Mouse (Mus musculus) kidney, adult 11 months (tissue): ENCODE measurements around the gene Narfl.
"Not testable (repeated sequence)": the region's sequence is repeated elsewhere in the genome, so short reads cannot be mapped to it uniquely, and the experiment has no call there.

Source experiments
- DNase-seq: peaks from one replicate; pipeline ENCODE4 v3.0.0; 2022

Narfl gene

DNA sequence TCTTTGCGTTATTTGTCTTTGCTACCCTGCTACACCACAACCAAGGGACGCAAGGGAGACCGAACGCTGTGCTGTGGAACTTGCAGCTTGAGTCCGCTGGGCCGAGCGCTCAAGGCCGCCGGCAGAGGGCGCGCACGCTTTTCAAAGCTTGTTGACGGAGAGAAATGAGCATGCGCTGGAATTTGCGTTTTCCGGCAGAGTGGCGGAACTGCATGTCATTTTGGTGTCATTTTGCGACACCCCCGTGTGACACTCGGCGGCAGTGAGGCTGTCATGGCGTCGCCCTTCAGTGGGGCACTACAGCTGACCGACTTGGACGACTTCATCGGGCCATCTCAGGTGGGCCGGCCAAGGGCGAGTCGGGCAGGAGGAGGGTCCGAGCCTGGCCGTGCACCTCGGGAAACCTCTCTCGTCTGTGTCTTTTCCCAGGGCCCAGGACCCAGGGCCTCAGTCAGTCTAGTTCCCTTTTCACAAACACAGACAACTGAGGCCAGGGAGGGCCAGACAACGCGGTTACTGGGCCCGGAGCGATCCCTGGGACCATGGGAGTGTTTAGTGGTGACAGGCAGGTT, at the start of gene Narfl:
TSS of gene Narfl (plus strand) at position 228 of the 572 bp plus-strand sequence.
- DNase-seq, result peak; percentile 96

DNA sequence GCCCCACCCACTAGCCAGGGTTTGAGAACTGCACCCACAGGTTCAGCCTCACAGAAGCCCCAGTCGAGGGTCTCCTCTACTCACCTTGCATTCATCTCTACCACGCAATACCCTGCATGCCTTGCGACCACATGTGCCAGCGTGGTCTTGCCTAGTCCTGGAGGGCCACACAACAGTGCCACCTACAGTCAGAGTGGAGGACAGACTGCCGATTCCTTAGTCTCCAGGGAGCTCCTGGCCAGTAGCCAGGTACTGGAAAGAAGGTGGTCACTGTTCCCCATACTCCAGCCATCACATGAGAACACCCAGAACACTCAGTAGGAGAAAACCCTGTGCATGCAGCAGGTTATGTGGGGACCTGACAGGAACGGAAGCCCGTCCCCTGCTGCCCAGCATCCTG, 49.7 kb upstream of the Narfl start:
- DNase-seq, result no peak

DNA sequence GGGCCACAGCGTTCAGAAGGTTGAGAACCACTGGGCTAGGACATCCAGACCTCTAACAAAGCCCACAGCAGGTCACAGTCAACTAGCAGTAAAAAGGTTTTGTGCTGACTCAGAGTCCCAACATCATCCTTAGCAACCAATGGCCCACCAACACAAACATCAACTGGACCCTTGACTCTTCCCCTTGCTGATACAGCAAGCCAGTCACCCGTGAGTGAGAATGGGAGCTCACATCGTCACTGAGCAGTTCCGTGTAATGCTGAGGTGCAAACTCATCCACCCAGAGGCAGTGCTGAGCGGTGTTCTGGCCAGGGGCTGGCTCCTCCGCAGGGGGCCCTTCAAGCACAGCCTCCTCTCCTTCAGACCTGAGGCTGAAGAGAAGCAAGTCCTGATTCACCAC, 48.3 kb upstream of the Narfl start:
- DNase-seq, result peak; percentile 61

DNA sequence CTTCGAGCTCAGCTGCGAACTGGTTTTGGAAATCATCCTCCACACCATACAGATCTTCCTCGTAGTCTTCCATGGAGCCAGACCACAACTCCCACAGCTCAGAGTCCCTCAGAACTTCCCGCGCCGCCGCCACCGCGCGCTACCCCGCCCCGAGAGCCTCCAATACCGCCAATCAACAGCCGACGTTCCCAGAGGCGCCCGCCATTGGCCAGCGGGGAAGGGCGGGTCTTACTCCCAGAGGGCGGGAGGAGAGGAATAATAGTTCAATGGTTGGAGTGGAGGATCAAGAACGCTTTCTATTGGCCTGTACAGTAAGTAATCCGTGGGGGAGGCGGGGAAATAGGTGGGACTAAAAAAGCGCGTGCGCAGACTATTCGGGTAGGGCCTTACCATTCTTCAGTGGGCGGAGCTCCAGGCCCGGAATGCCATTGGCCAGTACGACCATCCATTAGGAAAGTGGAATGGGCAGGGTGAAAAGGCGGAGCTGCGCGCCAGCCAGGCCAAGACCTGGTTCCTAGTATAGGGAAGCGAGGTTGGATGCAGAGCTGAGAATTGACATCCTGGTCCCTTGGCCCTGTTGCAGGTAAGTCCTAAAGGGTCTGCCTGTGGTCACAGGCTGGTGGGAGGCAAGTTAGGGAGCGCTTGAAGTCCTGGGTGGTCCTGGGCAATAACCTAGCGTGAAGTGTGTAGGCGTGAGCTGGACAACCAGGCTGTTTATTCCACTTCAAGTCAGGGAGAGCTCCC, 46.1 kb upstream of the Narfl start, which contains the start of the genes Chtf18 and Rpusd1:
TSS of gene Chtf18 (minus strand) at position 155 of the 744 bp plus-strand sequence.
TSS of gene Rpusd1 (plus strand) at position 406 of the 744 bp plus-strand sequence.
- peak; percentile 100 for DNase-seq

DNA sequence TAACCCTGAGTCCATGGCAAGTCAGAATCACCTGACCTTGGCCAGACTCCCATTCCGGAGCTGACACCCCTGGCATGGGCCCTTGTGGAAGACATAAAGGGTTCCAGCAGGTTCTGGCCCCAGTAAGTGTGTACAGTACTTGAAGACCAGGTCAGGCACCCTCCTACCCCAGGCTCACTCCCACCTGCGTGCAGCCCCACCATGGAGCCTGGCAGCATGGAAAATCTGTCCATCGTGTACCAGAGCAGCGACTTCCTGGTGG, 45.6 kb upstream of the Narfl start:
- no peak for DNase-seq

DNA sequence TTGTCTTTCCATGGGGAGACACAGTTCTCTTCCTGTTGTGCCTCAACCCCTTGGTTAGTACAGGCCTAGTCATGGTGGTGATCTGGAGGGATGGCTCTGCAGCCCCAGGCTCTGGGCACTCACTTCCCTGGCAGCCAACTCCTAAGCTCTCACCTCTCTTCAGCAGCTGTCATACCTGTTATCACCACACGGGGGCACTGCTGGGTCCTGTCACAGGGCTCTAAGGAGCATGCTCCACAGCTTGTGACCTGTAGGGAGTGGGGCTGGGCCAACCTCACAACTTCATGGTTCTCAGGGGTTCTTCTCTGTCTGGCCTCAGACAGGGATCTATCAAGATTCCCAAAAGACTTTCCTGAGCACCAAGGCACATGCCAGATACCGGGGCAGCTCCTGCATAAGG, 41.5 kb upstream of the Narfl start:
- peak; percentile 76 for DNase-seq

DNA sequence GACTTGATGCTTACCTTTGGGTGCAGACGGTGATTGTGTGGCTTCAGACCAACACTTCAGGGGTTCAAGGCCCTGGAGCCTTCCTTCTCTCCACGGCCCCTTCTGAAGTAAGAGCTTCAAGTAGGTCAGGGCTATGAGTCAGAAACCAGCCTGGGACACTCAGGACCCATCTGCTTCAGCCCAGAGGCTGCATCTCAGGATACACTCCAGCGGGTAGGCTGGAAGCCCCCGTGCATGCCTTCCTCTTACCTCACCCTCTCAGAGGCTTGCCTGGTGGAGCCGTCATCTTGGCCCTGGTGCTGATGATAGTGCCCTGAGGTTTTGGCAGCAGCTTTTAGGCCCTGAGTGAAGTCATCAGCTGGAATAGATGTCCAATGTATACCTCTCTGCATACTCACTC, 38.3 kb upstream of the Narfl start:
- DNase-seq, result no peak

DNA sequence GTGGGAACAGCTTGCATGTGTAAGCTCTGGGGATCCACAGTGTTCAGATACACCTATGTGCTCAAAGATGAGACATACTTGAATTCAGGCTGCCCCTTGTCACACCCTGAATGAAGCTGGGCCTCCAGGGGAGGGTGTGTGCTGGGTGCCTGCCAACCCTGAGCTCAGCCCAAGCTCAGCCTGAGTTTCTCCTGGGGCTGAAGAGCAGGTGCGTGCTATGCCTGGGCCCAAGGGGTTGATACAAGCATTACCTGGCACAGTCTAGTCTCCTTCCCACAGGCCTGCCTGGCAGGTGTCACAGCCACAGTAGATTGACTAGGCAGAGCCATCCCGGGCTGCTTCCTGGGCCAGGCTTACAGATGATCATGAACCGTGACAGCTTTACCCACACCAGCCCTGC, 37.8 kb upstream of the Narfl start, which contains the start of gene Mslnl:
TSS of gene Mslnl (plus strand) at position 298 of the 400 bp plus-strand sequence.
- no peak for DNase-seq

DNA sequence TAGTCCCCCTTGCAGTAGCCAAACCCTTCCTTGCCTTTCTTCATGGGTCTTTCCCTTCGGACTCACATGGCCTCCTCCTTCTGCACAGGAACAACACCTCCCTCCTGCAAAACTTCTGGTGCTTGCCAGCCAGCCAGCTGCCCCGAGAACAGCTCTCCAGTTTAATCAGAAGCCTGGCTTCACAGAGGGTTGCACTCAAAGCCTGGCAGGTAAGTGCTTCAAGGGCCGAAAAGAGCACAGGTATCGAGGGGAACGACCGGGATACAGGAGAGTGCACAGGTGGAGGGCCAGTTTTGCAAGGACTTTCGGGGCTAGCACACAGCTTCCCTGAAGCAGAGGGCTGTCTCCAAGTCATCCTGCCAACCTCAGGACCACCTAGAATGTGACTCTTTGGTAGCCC, 34.7 kb upstream of the Narfl start:
- DNase-seq, result no peak

DNA sequence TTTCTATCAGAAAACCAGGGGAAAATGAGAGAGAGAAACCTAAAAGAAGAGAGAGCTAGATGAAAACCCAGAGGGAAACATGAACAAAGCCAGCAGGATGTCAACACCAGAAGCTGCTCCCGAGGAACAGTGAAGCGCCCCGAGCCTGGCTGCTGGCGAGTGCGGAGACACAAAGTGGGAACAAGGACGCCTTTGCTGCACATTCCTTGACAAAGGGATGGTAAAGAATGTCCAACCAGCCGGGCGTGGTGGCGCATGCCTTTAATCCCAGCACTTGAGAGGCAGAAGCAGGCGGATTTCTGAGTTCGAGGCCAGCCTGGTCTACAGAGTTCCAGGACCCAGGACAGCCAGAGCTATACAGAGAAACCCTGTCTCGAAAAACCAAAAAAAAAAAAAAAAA, 32.1 kb upstream of the Narfl start:
- not testable (repeated sequence) for DNase-seq

DNA sequence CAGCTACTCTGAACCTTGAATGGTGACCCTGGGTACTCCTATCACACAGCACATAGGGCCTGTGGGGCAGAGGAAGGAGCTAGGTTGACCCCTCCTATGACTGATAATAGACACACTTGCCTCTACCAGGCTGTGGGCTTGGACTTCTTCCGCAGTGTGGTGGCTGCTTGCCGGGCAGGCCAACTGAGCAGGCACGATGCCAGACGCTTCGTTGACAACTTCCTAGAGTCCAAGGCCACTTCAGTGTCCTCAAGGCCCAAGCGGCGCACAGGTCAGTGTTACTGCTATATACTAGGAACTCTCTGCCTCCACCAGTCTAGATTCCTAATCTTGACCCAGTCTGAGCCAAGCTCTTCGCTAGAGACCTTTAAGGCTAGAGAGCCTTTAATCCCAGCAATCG, 29.7 kb upstream of the Narfl start:
- DNase-seq, result no peak

DNA sequence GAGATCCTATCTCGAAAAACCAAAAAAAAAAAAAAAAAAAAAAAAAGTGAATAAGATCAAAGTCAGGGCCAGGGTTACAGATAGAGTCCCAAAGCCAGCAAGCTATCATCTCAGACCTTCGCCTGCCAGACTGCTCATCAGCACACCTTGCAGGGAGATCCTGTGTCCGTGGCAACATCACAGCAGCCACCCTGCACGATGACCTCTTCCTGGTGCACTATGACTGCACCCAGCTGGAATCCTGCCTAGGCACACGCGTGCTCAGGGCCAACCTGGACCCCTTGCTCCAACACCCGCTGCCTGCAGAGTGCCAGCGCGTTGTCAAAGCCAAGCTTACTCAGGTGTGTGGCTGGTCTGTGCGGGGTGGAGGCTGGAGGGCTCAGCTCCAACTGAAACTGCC, 29.3 kb upstream of the Narfl start:
- DNase-seq, result no peak

DNA sequence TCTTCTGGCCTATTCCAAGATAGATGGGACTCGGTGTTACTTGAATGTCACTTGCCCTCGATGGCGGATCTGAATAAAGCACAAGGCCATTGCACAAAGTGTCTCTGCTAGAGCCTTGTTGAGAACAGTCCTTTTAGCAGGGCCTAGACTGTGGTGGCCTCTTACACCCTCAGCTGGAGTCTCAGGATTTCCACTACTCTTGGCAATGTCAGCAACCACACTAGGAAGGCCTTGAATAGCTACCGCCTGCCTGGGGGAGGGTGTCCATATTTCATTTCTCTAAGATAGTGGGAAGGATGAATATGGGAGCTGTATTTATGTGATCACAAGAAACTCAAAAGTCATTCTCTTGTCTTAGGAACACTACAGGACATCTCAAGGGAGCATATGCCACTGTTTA, 25.3 kb upstream of the Narfl start:
- DNase-seq, result no peak

DNA sequence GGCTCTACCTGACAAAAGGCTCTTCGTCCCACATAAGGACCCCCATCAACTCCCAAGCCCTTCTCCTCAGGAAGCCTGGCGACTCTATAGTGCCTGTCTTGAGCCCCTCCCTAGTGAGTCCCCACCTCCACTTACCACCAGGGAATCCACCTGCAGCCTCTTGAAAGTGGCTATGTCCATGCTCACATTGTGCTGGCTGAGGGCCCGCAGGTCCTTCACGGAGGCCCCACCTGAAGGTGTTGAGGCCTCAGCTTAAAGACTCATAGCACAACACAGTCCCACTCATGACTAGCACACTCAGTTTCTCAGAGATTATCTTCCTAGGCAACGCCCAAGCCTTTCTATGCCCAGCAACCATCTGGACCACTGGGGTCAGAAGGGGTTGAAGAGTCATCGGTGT, 24.3 kb upstream of the Narfl start:
- no peak for DNase-seq

DNA sequence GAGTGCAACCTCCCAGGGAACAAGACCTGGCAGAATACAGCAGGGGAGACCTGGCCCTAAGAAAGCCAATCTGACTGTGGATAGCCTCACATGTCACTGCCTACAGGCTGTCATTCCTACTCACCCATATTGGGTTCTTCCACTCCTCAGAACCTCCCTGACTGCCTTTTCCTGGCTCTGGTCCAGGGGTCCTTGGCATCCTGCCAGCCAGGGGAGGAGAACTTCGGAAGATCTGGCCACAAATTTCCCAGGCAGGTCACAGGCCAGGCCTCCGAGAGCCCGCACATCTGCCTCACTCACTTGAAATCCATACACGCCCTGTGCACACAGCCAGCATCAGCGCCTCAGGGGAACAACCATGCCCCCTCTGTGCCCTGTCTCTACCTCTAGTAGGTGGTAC, 22.1 kb upstream of the Narfl start:
- DNase-seq, result no peak

DNA sequence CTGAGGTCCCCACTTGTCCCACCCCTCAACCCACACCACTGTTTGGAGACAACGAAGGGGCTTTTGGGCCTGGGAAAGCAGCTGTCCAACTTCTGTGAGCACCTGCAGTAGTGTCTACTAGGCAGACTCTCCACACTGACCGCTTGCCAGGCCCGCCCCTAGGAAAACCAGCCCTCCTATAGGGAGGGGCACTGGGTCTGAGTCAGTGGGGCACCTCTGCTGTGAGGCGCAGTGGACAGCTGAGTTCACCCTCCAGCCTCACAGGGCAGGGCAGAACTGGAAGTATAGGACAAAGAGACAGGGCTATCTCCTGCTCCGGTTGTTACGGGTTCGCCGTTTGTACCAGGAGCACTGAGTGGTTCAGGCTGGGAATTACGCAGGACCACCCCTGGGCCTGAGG, 19.3 kb upstream of the Narfl start, which contains the start of gene Msln:
TSS of gene Msln (minus strand) at position 138 of the 400 bp plus-strand sequence.
- DNase-seq, result no peak

DNA sequence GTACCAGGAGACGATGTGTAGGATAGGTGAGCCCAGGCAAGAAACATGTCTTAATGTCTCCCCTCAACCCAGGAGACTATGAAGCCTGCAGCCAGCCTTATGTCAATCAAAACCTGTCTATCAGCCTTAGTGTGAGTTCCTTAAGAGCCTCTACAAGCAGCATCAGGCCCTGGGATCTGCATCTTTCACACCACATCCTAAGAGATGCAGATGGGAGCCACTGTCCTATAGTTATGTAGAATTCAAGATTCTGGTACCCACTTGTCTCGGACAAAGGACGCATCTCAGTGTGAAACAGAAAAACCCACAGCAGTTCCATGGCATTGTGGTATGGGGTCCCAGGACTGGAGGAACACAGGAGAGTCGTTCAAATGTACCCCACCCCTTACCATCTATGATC, 18.5 kb upstream of the Narfl start:
- no peak for DNase-seq

DNA sequence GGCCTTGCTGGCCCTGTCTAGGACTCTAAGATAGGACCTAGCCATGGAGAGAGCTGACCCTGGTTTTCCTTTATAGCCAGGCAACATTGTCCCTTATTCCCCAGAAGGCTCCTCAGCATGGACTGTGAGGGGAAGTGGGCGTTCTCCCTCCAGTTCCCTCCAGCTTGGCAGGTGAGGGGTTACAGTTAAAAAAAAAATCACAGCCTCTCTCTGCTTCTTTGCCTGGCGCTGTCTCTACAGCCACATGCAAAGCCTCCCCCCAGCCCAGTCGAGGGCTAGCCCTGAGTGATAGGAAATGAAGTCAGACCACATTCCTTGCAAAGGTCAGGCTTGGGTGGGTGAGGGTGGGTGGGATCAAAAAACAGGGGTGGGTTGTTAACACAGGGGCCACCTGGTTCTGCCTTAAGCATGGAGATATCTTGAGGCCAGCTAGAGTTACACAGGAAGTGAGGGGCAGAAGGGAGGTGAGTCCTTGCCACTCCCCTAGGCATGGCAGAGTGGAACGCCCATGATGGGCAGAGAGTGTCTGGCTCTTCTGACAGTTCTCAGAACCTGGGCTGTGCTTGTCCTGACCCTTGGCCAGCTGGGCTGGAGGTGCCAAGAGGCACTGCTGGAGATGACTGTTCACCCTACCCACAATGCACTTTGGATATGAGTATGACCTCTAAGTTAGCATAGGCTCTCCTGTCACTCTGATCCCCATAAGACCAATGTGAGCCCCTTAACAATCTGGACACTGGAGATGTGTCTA, 17.8 kb upstream of the Narfl start:
- no peak for DNase-seq

DNA sequence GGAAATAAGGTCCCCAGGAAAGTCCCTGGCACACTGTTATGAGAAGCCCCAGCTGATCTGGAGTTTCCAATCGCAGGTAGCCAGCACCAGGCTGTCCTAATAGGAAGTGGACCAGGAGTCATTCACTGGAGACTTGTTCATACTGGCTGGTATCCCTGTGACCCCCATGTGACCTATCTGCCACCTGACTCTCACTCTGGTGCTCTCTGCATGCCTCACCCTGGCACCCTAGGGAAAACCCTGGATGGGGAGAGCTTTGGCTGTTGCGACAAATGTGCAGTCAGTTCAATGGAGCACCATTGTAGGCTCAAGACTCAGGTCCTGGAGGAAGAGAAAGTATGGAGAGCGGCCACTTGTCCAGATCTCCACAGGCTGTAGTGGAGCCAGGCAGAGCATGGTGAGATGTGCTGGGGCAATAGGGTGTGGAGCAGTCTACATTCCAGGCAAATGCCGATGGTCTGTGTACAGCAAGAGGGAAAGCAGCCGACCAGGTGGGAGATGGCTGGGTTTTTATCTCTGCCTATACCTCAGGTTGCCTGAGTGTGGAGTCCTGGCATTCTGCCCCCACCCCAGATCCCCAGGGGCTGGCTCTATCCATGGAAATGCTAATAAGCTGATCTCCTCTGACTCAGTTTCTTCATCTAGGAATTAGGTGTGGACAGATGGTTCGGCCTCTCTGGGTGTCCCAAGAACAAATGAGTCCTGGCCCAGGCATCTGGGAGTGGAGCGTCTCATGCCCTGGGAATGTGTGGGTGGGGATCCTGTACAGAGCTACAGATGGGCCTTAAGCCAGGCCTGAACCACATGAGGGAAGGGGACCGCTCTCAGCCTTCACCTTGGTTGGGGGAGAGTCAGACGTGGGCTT, 17.0 kb upstream of the Narfl start:
- DNase-seq, result no peak

DNA sequence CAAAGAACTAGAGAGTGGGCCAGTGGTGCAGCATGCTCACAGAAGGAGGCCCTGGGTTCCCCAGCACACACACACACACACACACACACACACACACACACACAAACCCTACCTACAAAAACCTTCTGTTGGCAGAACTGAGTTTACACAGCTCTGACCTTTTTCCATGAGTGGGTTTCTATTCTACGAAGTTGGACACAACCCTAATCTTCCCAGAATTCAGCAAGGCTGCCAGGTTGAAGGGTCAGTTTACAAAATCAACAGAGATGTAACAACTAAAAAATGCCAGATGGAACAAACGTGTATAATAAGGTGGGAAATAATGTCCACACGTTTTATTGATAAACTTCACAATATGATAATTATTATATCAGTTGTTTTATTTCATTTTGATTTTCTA, 15.9 kb upstream of the Narfl start:
- no peak for DNase-seq

DNA sequence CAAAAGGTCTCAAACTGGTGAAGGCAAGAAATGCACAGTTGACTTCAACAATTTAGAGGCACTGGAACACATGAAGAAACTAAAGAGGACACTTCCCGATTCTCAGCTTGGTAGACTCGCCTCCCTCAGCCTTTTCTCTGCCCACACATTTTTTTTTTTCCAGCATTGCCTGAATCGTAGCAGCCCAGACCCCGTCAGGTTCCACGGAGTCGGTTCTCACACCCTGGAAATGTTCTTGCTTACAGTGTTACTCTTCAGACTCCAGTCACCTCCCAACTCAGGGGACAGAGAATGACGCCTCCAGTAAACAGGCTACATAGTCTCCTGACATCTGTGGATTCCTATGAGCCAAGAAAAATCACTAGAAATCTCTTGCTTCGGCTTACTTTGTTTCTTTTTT, 13.4 kb upstream of the Narfl start:
- DNase-seq, result no peak

DNA sequence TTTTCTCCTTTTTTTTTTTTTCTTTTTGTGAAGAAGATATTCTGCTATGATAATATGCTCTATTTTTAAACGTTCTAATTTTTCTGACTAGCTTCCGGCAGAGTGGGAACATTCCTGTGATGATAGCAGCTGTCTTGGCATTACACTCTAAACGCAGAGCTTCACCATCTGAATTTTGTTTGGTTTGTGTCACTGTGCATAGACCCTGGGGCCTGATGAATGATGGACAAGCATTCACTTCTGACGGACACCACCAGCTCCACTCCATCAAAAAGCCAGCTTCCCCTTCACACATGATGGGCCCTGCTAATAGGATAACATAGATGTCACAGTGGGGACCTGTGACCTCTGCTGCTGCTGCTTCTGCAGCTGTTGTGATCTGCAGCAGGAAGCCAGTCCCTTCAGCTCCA, 12.0 kb upstream of the Narfl start:
- DNase-seq, result no peak

DNA sequence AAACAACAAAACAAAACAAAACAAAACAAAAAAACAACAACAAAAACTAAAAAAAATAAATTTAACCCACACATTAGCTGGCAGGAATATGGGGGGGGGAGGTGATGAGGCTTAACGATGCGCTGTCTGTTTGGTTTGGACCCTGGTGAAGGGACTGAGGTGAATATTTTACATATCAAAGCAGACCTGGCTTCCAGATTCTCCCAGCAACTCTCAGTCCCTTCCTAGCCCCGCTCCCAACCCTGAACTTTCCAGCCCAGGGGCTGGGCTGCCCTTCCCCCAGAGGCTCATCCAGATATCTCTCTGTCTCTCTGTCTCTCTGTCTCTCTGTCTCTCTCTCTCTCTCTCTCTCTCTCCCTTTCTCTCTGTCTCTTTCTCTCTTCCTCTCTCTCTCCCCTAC, 11.0 kb upstream of the Narfl start:
- DNase-seq, result no peak
